Mouse (Mus musculus) small intestine, adult 2 months (tissue): ENCODE measurements around the gene Aldh3a2.

ENCODE experiments used
- CTCF ChIP-seq: fragments of 200-500 bp; IDR thresholded peaks from 2 replicates; pipeline ENCODE4 v1.5.1; 2012; ENCODE audit warnings: low read depth, mild to moderate bottlenecking, control low read depth, inconsistent platforms, low read length, moderate library complexity, mixed read lengths; ENCODE audit not compliant: insufficient replicate concordance, insufficient read length; ENCODE audit errors: extremely low read depth
- POLR2A ChIP-seq: fragments of 200-500 bp; IDR thresholded peaks from 2 replicates; pipeline ENCODE4 v1.6.1; 2012; ENCODE audit warnings: low read depth, mild to moderate bottlenecking, control low read depth, inconsistent platforms, low read length, moderate library complexity

DNA sequence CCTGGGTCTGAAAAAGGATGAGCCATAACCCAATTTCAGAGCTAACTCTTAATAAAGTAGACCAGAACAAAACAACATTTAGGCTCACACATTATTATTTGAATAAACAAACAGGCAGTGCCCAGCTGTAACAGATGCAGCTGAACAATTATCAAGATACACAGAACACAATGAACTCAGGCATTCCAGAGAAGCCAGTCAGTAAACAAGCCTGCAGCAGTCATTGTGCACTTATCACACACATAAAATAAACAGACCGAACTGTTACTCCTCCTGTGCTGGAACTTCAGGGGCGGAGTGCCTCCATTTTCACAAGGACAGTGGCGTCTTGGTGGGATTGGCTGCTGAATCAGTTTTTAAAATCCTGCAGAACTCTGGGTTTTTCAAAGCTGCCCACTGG is 27.2 kb upstream of the Aldh3a2 start:
- TF ChIP-seq POLR2A (no peak), CTCF (no peak)
